Mouse (Mus musculus) MEL (cell line): ENCODE measurements around the gene Gm42688. TPM values are rescaled to one million over a fixed set of nuclear protein-coding genes. Genes with fewer than 3 reads are reported as not detected.

ENCODE experiments used
- DNase-seq: peaks from one replicate; pipeline ENCODE4 v3.0.0; 2011; ENCODE audit warnings: low read depth, low spot score
- H3K27ac ChIP-seq: 2 replicates; pipeline ENCODE4 v1.5.1; 2012; ENCODE audit warnings: low read depth, mild to moderate bottlenecking, control low read depth, low read length, moderate library complexity; ENCODE audit not compliant: control insufficient read depth
- H3K27me3 ChIP-seq, 2 experiments: fragments of 150-350 bp in 1 of 2; sonication (generic) in 1 of 2; 2 replicates each; pipeline ENCODE4 v1.6.1; 2012; ENCODE audit warnings: low read length in 2 of 2, mild to moderate bottlenecking in 2 of 2, improper control_type of control experiment in 1 of 2, moderate library complexity in 1 of 2; ENCODE audit not compliant: insufficient read depth in 2 of 2, control insufficient read depth in 1 of 2
- H3K36me3 ChIP-seq, 2 experiments: 2 replicates each; pipeline ENCODE4 v1.6.1; 2012 to 2014; ENCODE audit warnings: low read length in 2 of 2, improper control_type of control experiment in 1 of 2, inconsistent platforms in 1 of 2, mild to moderate bottlenecking in 1 of 2; ENCODE audit not compliant: insufficient read depth in 2 of 2, control insufficient read depth in 1 of 2
- H3K4me1 ChIP-seq, 2 experiments: fragments of 150-350 bp in 1 of 2; sonication (generic) in 1 of 2; 2 replicates each; pipeline ENCODE4 v1.6.1; 2012; ENCODE audit warnings: low read length in 2 of 2, improper control_type of control experiment in 1 of 2, mild to moderate bottlenecking in 1 of 2; ENCODE audit not compliant: insufficient read depth in 2 of 2, control insufficient read depth in 1 of 2
- H3K4me3 ChIP-seq, 2 experiments: fragments of 150-350 bp in 1 of 2; sonication (generic) in 1 of 2; 2 replicates each; pipeline ENCODE4 v1.5.1; 2012; ENCODE audit warnings: low read depth in 2 of 2, low read length in 2 of 2, mild to moderate bottlenecking in 2 of 2, moderate library complexity in 2 of 2, control low read depth in 1 of 2, improper control_type of control experiment in 1 of 2; ENCODE audit not compliant: control insufficient read depth in 1 of 2, insufficient read depth in 1 of 2
- H3K79me2 ChIP-seq: 2 replicates; pipeline ENCODE4 v1.6.1; 2012; ENCODE audit warnings: mild to moderate bottlenecking, low read length, moderate library complexity; ENCODE audit not compliant: control insufficient read depth, poor library complexity, insufficient read depth
- H3K9ac ChIP-seq: 2 replicates; pipeline ENCODE4 v1.6.1; 2012; ENCODE audit warnings: low read depth, mild to moderate bottlenecking, control low read depth, low read length, moderate library complexity; ENCODE audit not compliant: control insufficient read depth, poor library complexity, severe bottlenecking
- H3K9me3 ChIP-seq: fragments of 150-350 bp; sonication (generic); replicated peaks from 2 replicates; pipeline ENCODE4 v1.6.1; 2012; ENCODE audit warnings: mild to moderate bottlenecking, low read length, improper control_type of control experiment, moderate library complexity; ENCODE audit not compliant: insufficient read depth
- BHLHE40 ChIP-seq: IDR thresholded peaks from 2 replicates; pipeline ENCODE4 v1.6.1; 2012; ENCODE audit warnings: low read depth, mild to moderate bottlenecking, inconsistent platforms, low read length, improper control_type of control experiment, borderline replicate concordance
- CHD2 ChIP-seq: IDR thresholded peaks from 2 replicates; pipeline ENCODE4 v1.6.1; 2011; ENCODE audit warnings: low read length, improper control_type of control experiment
- CTCF ChIP-seq, 3 experiments: IDR thresholded peaks in 2 of 3; conservative IDR thresholded peaks in 1 of 3; 2 replicates each; pipeline ENCODE4 v1.5.1; 2011 to 2012; ENCODE audit warnings: low read length in 3 of 3, low read depth in 2 of 3, mild to moderate bottlenecking in 2 of 3, improper control_type of control experiment in 1 of 3, inconsistent platforms in 1 of 3, mixed read lengths in 1 of 3, moderate library complexity in 1 of 3; ENCODE audit not compliant: control insufficient read depth in 1 of 3, insufficient read depth in 1 of 3, poor library complexity in 1 of 3, severe bottlenecking in 1 of 3
- ELF1 ChIP-seq: IDR thresholded peaks from 2 replicates; pipeline ENCODE4 v1.6.1; 2014; ENCODE audit warnings: low read depth, mild to moderate bottlenecking, inconsistent platforms, low read length, improper control_type of control experiment, moderate library complexity
- EP300 ChIP-seq, 2 experiments: IDR thresholded peaks; 2 replicates each; pipeline ENCODE4 v1.6.1; 2011; ENCODE audit warnings: improper control_type of control experiment in 2 of 2, low read length in 2 of 2, low read depth in 1 of 2, mild to moderate bottlenecking in 1 of 2
- ETS1 ChIP-seq: IDR thresholded peaks from 2 replicates; pipeline ENCODE4 v1.6.1; 2012; ENCODE audit warnings: low read depth, mild to moderate bottlenecking, inconsistent platforms, low read length, improper control_type of control experiment, moderate library complexity
- GABPA ChIP-seq: IDR thresholded peaks from 2 replicates; pipeline ENCODE4 v1.6.1; 2012; ENCODE audit warnings: low read depth, mild to moderate bottlenecking, inconsistent platforms, low read length, improper control_type of control experiment, moderate library complexity
- GATA1 ChIP-seq: IDR thresholded peaks from 2 replicates; pipeline ENCODE4 v1.6.1; 2011; ENCODE audit warnings: low read depth, low read length, improper control_type of control experiment
- HCFC1 ChIP-seq: IDR thresholded peaks from 2 replicates; pipeline ENCODE4 v1.6.1; 2012; ENCODE audit warnings: low read depth, mild to moderate bottlenecking, inconsistent platforms, low read length, improper control_type of control experiment, moderate library complexity
- JUND ChIP-seq: IDR thresholded peaks from 2 replicates; pipeline ENCODE4 v1.6.1; 2011; ENCODE audit warnings: low read depth, mild to moderate bottlenecking, improper control_type of control experiment, low read length
- MAFK ChIP-seq: IDR thresholded peaks from 2 replicates; pipeline ENCODE4 v1.6.1; 2011; ENCODE audit warnings: low read depth, mild to moderate bottlenecking, low read length, improper control_type of control experiment, borderline replicate concordance
- MYB ChIP-seq: IDR thresholded peaks from 2 replicates; pipeline ENCODE4 v1.6.1; 2011; ENCODE audit warnings: mild to moderate bottlenecking, low read depth, low read length, improper control_type of control experiment
- MYC ChIP-seq: IDR thresholded peaks from 2 replicates; pipeline ENCODE4 v1.6.1; 2011; ENCODE audit warnings: low read depth, mild to moderate bottlenecking, low read length, improper control_type of control experiment, moderate library complexity
- NRF1 ChIP-seq: IDR thresholded peaks from 2 replicates; pipeline ENCODE4 v1.6.1; 2014; ENCODE audit warnings: low read depth, mild to moderate bottlenecking, inconsistent platforms, low read length, improper control_type of control experiment, moderate library complexity; ENCODE audit not compliant: poor library complexity, insufficient read depth, severe bottlenecking
- POLR2A ChIP-seq, 2 experiments: IDR thresholded peaks; 2 replicates each; pipeline ENCODE4 v1.6.1; 2011 to 2012; ENCODE audit warnings: low read length in 2 of 2, mild to moderate bottlenecking in 2 of 2, control low read depth in 1 of 2, improper control_type of control experiment in 1 of 2, low read depth in 1 of 2, moderate library complexity in 1 of 2; ENCODE audit not compliant: control insufficient read depth in 1 of 2, insufficient read depth in 1 of 2, poor library complexity in 1 of 2
- POLR2AphosphoS2 ChIP-seq: IDR thresholded peaks from 2 replicates; pipeline ENCODE4 v1.6.1; 2011; ENCODE audit warnings: low read length, improper control_type of control experiment
- RAD21 ChIP-seq: IDR thresholded peaks from 2 replicates; pipeline ENCODE4 v1.6.1; 2011; ENCODE audit warnings: mild to moderate bottlenecking, low read depth, low read length, improper control_type of control experiment
- SIN3A ChIP-seq: IDR thresholded peaks from 2 replicates; pipeline ENCODE4 v1.6.1; 2012; ENCODE audit warnings: low read length, improper control_type of control experiment, inconsistent platforms
- SMC3 ChIP-seq: IDR thresholded peaks from 2 replicates; pipeline ENCODE4 v1.6.1; 2011; ENCODE audit warnings: low read depth, low read length, improper control_type of control experiment
- TAL1 ChIP-seq: IDR thresholded peaks from 2 replicates; pipeline ENCODE4 v1.6.1; 2012; ENCODE audit warnings: mild to moderate bottlenecking, inconsistent platforms, low read length, moderate library complexity, mixed read lengths
- TBP ChIP-seq: IDR thresholded peaks from 2 replicates; pipeline ENCODE4 v1.8.0; 2011; ENCODE audit warnings: low read depth, low read length, improper control_type of control experiment
- USF1 ChIP-seq: IDR thresholded peaks from 2 replicates; pipeline ENCODE4 v1.6.1; 2014; ENCODE audit warnings: low read depth, mild to moderate bottlenecking, inconsistent platforms, low read length, improper control_type of control experiment, moderate library complexity
- ZKSCAN1 ChIP-seq: IDR thresholded peaks from 2 replicates; pipeline ENCODE4 v1.6.1; 2012; ENCODE audit warnings: low read depth, mild to moderate bottlenecking, inconsistent platforms, low read length, improper control_type of control experiment, moderate library complexity
- ZMIZ1 ChIP-seq: IDR thresholded peaks from 2 replicates; pipeline ENCODE4 v1.6.1; 2012; ENCODE audit warnings: low read depth, mild to moderate bottlenecking, inconsistent platforms, low read length, improper control_type of control experiment, moderate library complexity
- polyA plus RNA-seq, 2 experiments: library from polyadenylated mRNA; stranded (reverse) in 1 of 2; unstranded in 1 of 2; fragments of >175 nt in 1 of 2; fragments of >200 nt in 1 of 2; gene quantifications; 2 replicates each; pipeline versions ENCODE4 v1.2.1 to v1.2.4; 2012; ENCODE audit warnings: low replicate concordance in 2 of 2, low read depth in 1 of 2; ENCODE audit not compliant: insufficient read length in 2 of 2, insufficient read depth in 1 of 2, missing spikeins in 1 of 2
- total RNA-seq: library from RNA; depleted of rRNA; stranded (reverse); fragments of 300-350 nt; gene quantifications from 2 replicates; pipeline ENCODE4 v1.2.3, GENCODE M21; 2012

Gene Gm42688
- total and polyA plus RNA-seq, 3 experiments, result 2.5 to 4.8 TPM; not detected in 1

DNA sequence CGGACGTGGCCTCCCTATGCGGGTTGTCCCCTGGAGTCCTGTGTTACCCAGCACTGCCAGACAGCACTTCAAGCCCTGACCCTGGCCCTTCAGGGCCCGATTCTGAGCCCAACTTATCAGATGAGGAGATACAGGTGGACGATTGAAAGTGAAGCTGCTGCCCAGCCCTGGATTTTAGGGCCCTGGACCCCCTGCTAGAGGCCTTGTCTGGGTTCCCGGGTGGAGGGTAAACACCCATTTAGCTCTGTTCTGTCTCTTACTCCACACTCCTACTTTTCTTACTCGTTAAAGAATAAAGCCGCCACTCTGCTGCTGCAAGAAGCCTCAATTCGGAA is 13.5 kb upstream of the Gm42688 start:
- TF ChIP-seq SIN3A (no peak), SMC3 (no peak), CHD2 (no peak), CTCF (IDR thresholded peaks at IDR 0.05 in 2 of 3, conservative IDR thresholded peaks at IDR 0.05 in 1 of 3; ENCODE audit: control insufficient read depth in 1 of 3, insufficient read depth in 1 of 3, low read depth in 2 of 3, low read length in 3 of 3, poor library complexity in 1 of 3, severe bottlenecking in 1 of 3) (no peak), JUND (no peak), USF1 (no peak), RAD21 (no peak), ETS1 (no peak), MYC (no peak), ELF1 (no peak), POLR2AphosphoS2 (no peak), MYB (no peak), HCFC1 (no peak)
- Histone ChIP-seq H3K4me1 (no peaks in the 10 kb centered on the region), H3K79me2 (no peaks in the 10 kb centered on the region), H3K4me3 (no peak overlapping the region), H3K27ac (no peak overlapping the region), H3K36me3 (no peaks in the 10 kb centered on the region), H3K9me3 (no peaks in the 10 kb centered on the region), H3K9ac (no peak overlapping the region), H3K27me3 (peaks cover 2 to 4% of the 10 kb centered on the region in 2 experiments; a peak in 2 of 4 replicates)
- DNase-seq, result no peak

DNA sequence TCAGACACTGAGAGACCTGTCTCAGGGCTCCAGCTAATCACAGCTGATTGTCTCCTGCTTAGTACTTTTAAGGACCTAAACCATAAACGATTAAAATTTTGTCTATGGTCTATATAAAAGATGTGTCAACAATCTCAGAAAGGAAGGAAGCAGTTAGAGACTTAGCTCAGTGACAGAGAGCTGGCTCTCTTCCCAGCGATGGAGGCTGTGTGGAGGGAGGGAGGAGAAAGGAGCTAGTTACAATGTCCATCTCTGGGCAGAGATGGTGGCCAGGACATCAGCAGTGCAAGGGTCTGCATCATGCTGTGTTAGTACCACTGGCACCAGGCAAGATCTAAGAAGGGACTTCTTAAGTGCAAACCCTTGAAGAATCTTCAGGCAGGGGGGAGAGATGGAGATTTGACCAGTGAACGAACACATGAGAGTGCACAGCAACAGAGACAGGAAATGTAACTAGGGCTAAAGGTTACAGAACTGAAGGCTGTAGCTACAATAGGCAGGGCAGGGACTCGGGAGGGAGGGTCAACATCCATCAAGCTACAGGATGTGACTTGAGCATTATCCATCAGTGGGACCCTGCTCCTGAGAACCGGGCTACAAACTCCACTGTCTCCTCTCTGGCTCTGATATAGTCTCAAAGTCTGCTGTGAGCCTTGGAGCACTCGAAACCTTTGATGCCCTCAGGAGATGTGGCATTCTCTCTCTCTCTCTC is 8.8 kb upstream of the Gm42688 start:
- no peak for DNase-seq
- Histone ChIP-seq H3K4me3 (no peak overlapping the region), H3K79me2 (no peaks in the 10 kb centered on the region), H3K27ac (no peak overlapping the region), H3K27me3 (peaks cover 2 to 5% of the 10 kb centered on the region in 2 experiments; a peak in 2 of 4 replicates), H3K9me3 (no peaks in the 10 kb centered on the region), H3K4me1 (no peaks in the 10 kb centered on the region), H3K36me3 (no peaks in the 10 kb centered on the region), H3K9ac (no peak overlapping the region)
- TF ChIP-seq POLR2A (IDR thresholded peaks at IDR 0.05; ENCODE audit: control insufficient read depth in 1 of 2, insufficient read depth in 1 of 2, low read depth in 1 of 2, low read length in 2 of 2, poor library complexity in 1 of 2), result no peak
- TF ChIP-seq MYC, result no peak
- TF ChIP-seq TAL1, result no peak
- TF ChIP-seq GABPA, result no peak
- TF ChIP-seq POLR2AphosphoS2, result no peak
- no peak for TF ChIP-seq USF1
- TF ChIP-seq ZKSCAN1, result no peak
- no peak for TF ChIP-seq ZMIZ1
- TF ChIP-seq BHLHE40, result no peak
- TF ChIP-seq NRF1, result no peak
- TF ChIP-seq MAFK, result no peak
- TF ChIP-seq GATA1, result no peak
- no peak for TF ChIP-seq EP300 (IDR thresholded peaks at IDR 0.05; ENCODE audit: low read depth in 1 of 2, low read length in 2 of 2)
- no peak for TF ChIP-seq TBP
- TF ChIP-seq JUND, result no peak
- no peak for TF ChIP-seq SIN3A
- no peak for TF ChIP-seq HCFC1
